ENCODE assay signal across 27 mouse cellular contexts in genomic region chr12:3291849-3292248, GRCm38 (mm10). TPM values are rescaled to one million over a fixed set of nuclear protein-coding genes. Genes with fewer than 3 reads are reported as not detected.
DNase-seq lines count a peak whose midpoint lies in the region; ATAC-seq and TF ChIP-seq lines count a peak whose summit lies in the region.
"Had no signal": no experiment of that assay in that cellular context is flagged by ENCODE, and none has a peak within 500 bp of the region (broad histone marks: within the 10 kb centered on the region; RNA-seq: fewer than 3 reads in every experiment).

No protein-coding gene starts in this region.

- no peak for DNase-seq in G1E (ENCODE audit: low spot score)
- peak; percentile 6 for DNase-seq in NIH3T3 (ENCODE audit: low read depth)
- DNase-seq in liver, postnatal 0 days, result no peak
- no peak for DNase-seq in thymus, adult 18-20 months
- no peak for DNase-seq in left cerebral cortex, postnatal 4 days
- DNase-seq: adrenal gland, postnatal 10 days; cerebellum, adult 11 months; cerebellum, adult 9-10 months; gastrocnemius, postnatal 14 days; heart, postnatal 10 days; kidney, postnatal 14 days; lung, adult 18-20 months; lung, postnatal 4 days; midbrain, embryonic 14.5 days; right cerebral cortex, postnatal 25 days; thymus, postnatal 14 days had no signal

- H3K9ac ChIP-seq in liver, embryonic 12.5 days, result 0 out of 2 replicates have a peak overlapping the region, but pooled peaks have one; percentile 10
- H3K9ac ChIP-seq in liver, postnatal 0 days (replicated peaks), result no peak overlapping the region
- no peak overlapping the region for H3K9ac ChIP-seq in forebrain, embryonic 16.5 days (replicated peaks; ENCODE audit: low read depth, low read length)
- H3K9ac ChIP-seq: embryonic facial prominence, embryonic 13.5 days; forebrain, embryonic 13.5 days; heart, embryonic 12.5 days; hindbrain, embryonic 14.5 days; limb, embryonic 12.5 days; stomach, embryonic 15.5 days had no signal

- TF ChIP-seq CTCF in G1E (IDR thresholded peaks at IDR 0.05; ENCODE audit: low read depth, low read length), result no peak
- TF ChIP-seq CTCF in liver, postnatal 0 days (IDR thresholded peaks at IDR 0.05; ENCODE audit: low read depth), result no peak

- H3K27me3 ChIP-seq in G1E (ENCODE audit: insufficient read depth, low read length), result no peaks in the 10 kb centered on the region
- no peaks in the 10 kb centered on the region for H3K27me3 ChIP-seq in liver, embryonic 12.5 days (replicated peaks)
- H3K27me3 ChIP-seq in liver, postnatal 0 days (ENCODE audit: insufficient read depth, low read length), result no peaks in the 10 kb centered on the region
- H3K27me3 ChIP-seq in forebrain, embryonic 16.5 days (replicated peaks; ENCODE audit: control insufficient read depth, insufficient read depth, low read length), result no peaks in the 10 kb centered on the region
- H3K27me3 ChIP-seq: embryonic facial prominence, embryonic 13.5 days; forebrain, embryonic 13.5 days; heart, embryonic 12.5 days; limb, embryonic 12.5 days; stomach, embryonic 15.5 days had no signal

- peak overlapping the region; percentile 76 for H3K27ac ChIP-seq in liver, embryonic 12.5 days
- 0 out of 2 replicates have a peak overlapping the region, but pooled peaks have one; percentile 12 for H3K27ac ChIP-seq in liver, postnatal 0 days (ENCODE audit: low read depth)
- H3K27ac ChIP-seq in forebrain, embryonic 16.5 days (ENCODE audit: low read length), result no peak overlapping the region
- H3K27ac ChIP-seq: embryonic facial prominence, embryonic 13.5 days; forebrain, embryonic 13.5 days; hindbrain, embryonic 14.5 days; limb, embryonic 12.5 days; stomach, embryonic 15.5 days had no signal

- H3K36me3 ChIP-seq in G1E (replicated peaks), result peaks cover 28% of the 10 kb centered on the region
- H3K36me3 ChIP-seq in liver, embryonic 12.5 days, result peaks cover 25% of the 10 kb centered on the region
- peaks cover 3% of the 10 kb centered on the region; the same call in 1 of the 2 replicates for H3K36me3 ChIP-seq in liver, postnatal 0 days (replicated peaks; ENCODE audit: insufficient read depth, low read length)
- peaks cover 10% of the 10 kb centered on the region; the same call in 1 of the 2 replicates for H3K36me3 ChIP-seq in forebrain, embryonic 16.5 days (ENCODE audit: control insufficient read depth, insufficient read depth)
- H3K36me3 ChIP-seq: stomach, embryonic 15.5 days had no signal

- 75% methylated on average over 1 of the region's 1 CpGs for WGBS in liver, embryonic 12.5 days (ENCODE audit: insufficient replicate concordance)
- 90% methylated on average over 1 of the region's 1 CpGs for WGBS in liver, postnatal 0 days (ENCODE audit: insufficient replicate concordance)
- WGBS in forebrain, embryonic 16.5 days, result 88% methylated on average over 1 of the region's 1 CpGs

- peak overlapping the region; percentile 12; the same call in 1 of the 2 replicates for H3K4me2 ChIP-seq in liver, embryonic 12.5 days
- H3K4me2 ChIP-seq in liver, postnatal 0 days (ENCODE audit: low read depth, low read length), result no peak overlapping the region
- no peak overlapping the region for H3K4me2 ChIP-seq in forebrain, embryonic 16.5 days (ENCODE audit: low read length)
- H3K4me2 ChIP-seq: embryonic facial prominence, embryonic 13.5 days; forebrain, embryonic 13.5 days; heart, embryonic 12.5 days; hindbrain, embryonic 14.5 days; limb, embryonic 12.5 days; stomach, embryonic 15.5 days had no signal

- H3K4me1 ChIP-seq in G1E (ENCODE audit: insufficient read depth, low read depth, low read length), result peaks cover 55% of the 10 kb centered on the region
- H3K4me1 ChIP-seq in liver, embryonic 12.5 days, result peaks cover 93% of the 10 kb centered on the region
- H3K4me1 ChIP-seq in liver, postnatal 0 days (ENCODE audit: insufficient read depth), result peaks cover 38% of the 10 kb centered on the region
- no peaks in the 10 kb centered on the region for H3K4me1 ChIP-seq in forebrain, embryonic 16.5 days (replicated peaks; ENCODE audit: control insufficient read depth, insufficient read depth, low read length)
- H3K4me1 ChIP-seq: embryonic facial prominence, embryonic 13.5 days; forebrain, embryonic 13.5 days; limb, embryonic 12.5 days; stomach, embryonic 15.5 days had no signal

- TF ChIP-seq EP300 in liver, postnatal 0 days (IDR thresholded peaks at IDR 0.05; ENCODE audit: low read depth), result no peak

- peak; percentile 30 for ATAC-seq in G1E (ENCODE audit: extremely low read depth, insufficient number of reproducible peaks, low FRiP score, poor library complexity, severe bottlenecking)
- peak; percentile 73 for ATAC-seq in liver, embryonic 12.5 days
- ATAC-seq in liver, postnatal 0 days, result peak; percentile 50
- no peak for ATAC-seq in forebrain, embryonic 16.5 days
- ATAC-seq: forebrain, embryonic 13.5 days; intestine, postnatal 0 days; lung, postnatal 0 days had no signal

- no peak overlapping the region for H3K4me3 ChIP-seq in G1E (ENCODE audit: low read depth, low read length)
- H3K4me3 ChIP-seq in liver, embryonic 12.5 days, result no peak overlapping the region
- no peak overlapping the region for H3K4me3 ChIP-seq in liver, postnatal 0 days (ENCODE audit: low read depth, low read length)
- H3K4me3 ChIP-seq in forebrain, embryonic 16.5 days (replicated peaks; ENCODE audit: low read length), result no peak overlapping the region
- H3K4me3 ChIP-seq: embryonic facial prominence, embryonic 13.5 days; erythroblast, embryonic 14.5 days; forebrain, embryonic 13.5 days; heart, embryonic 12.5 days; limb, embryonic 12.5 days; stomach, embryonic 15.5 days had no signal

- intact Hi-C loops in left cerebral cortex, postnatal 4 days (cut with DNase I), result no loop called here

- H3K9me3 ChIP-seq in G1E (replicated peaks), result no peaks in the 10 kb centered on the region
- H3K9me3 ChIP-seq in liver, embryonic 12.5 days (replicated peaks), result no peaks in the 10 kb centered on the region
- H3K9me3 ChIP-seq in liver, postnatal 0 days (ENCODE audit: low read length), result no peaks in the 10 kb centered on the region
- H3K9me3 ChIP-seq in forebrain, embryonic 16.5 days (ENCODE audit: control insufficient read depth, low read length), result no peaks in the 10 kb centered on the region; the same call in 1 of the 2 replicates
- H3K9me3 ChIP-seq: embryonic facial prominence, embryonic 13.5 days; heart, embryonic 12.5 days; limb, embryonic 12.5 days; stomach, embryonic 15.5 days had no signal

RNA-seq across cellular contexts. Expression of gene Rab10, which starts 17.9 kb away (rescaled TPM):
- 156 and 170 TPM in 2 replicates for total RNA-seq in G1E (2014; fragmentation: Nextera tagmentation)
- total RNA-seq in G1E (2017), result 119 and 131 TPM in 2 replicates
- 50.0 and 61.9 TPM in 2 replicates for polyA plus RNA-seq in G1E (2012)
- 79.4 and 80.8 TPM in 2 replicates for polyA plus RNA-seq in liver, embryonic 12.5 days (2016; fragmentation: Nextera tagmentation; extraction: Ambion mirVana)
- 31.6 and 34.6 TPM in 2 replicates for polyA plus RNA-seq in liver, postnatal 0 days (2015; fragmentation: Nextera tagmentation; extraction: Ambion mirVana)
- polyA plus RNA-seq in forebrain, embryonic 16.5 days (2015; fragmentation: Nextera tagmentation; extraction: Ambion mirVana), result 135 and 155 TPM in 2 replicates
- total RNA-seq in left cerebral cortex, postnatal 4 days (2021), result 100 to 1,000 TPM; 263 to 272 TPM
